Mouse (Mus musculus) heart, postnatal 25 days (tissue): ENCODE results near the gene Rbpjl. TPM values are rescaled to one million over a fixed set of nuclear protein-coding genes. Genes with fewer than 3 reads are reported as not detected.

Experiments
- DNase-seq: peaks from one replicate; pipeline ENCODE4 v3.0.0; 2022; ENCODE audit warnings: low spot score
- intact Hi-C: fragments of 180-260 bp; cut with DNase I; formaldehyde crosslinking; loops from one replicate; pipeline ENCODE4 v1.15.1; 2025
- total RNA-seq, 2 experiments: library from RNA; stranded (reverse); gene quantifications; 2 replicates each; pipeline ENCODE4 v1.2.3; 2021

The Rbpjl gene
- total RNA-seq, 2 experiments from 2014 or later = not detected

- no peak for DNase-seq
- intact Hi-C loops = loop anchor here (5.0 kb wide), 1 partner anchor 287 kb away; no protein-coding TSS in a partner anchor
Observed at GRCm38 (mm10) chr2:164389020-164389419, 13.9 kb upstream of the Rbpjl start, which contains the start of gene Slpi. Slpi (minus strand) TSS chr2:164389095.

- intact Hi-C loops = loop anchor here (5.0 kb wide), 1 partner anchor 287 kb away; no protein-coding TSS in a partner anchor
- DNase-seq = peak; percentile 37
Observed at GRCm38 (mm10) chr2:164389499-164389898, 13.4 kb upstream of the Rbpjl start.

GRCm38 (mm10) chr2:164393126-164393525 is 9.8 kb upstream of the Rbpjl start:
- no peak for DNase-seq
- intact Hi-C loops = no loop called here

GRCm38 (mm10) chr2:164396076-164396475 is 6.9 kb upstream of the Rbpjl start:
- intact Hi-C loops = no loop called here
- DNase-seq = no peak

GRCm38 (mm10) chr2:164396911-164397310 is 6.0 kb upstream of the Rbpjl start:
- no peak for DNase-seq
- intact Hi-C loops = no loop called here

- intact Hi-C loops = no loop called here
- no peak for DNase-seq
Observed at GRCm38 (mm10) chr2:164403396-164404081, 598 bp downstream of the Rbpjl start.

- intact Hi-C loops = no loop called here
- DNase-seq = peak; percentile 18
Observed at GRCm38 (mm10) chr2:164404082-164404990, 1.4 kb downstream of the Rbpjl start.

- intact Hi-C loops = no loop called here
- DNase-seq = no peak
Observed at GRCm38 (mm10) chr2:164405060-164405459, 2.1 kb downstream of the Rbpjl start, which contains the start of gene Matn4. Matn4 (minus strand) TSS chr2:164405160.

GRCm38 (mm10) chr2:164405519-164405918 is 2.6 kb downstream of the Rbpjl start:
- intact Hi-C loops = no loop called here
- DNase-seq = no peak

- DNase-seq = no peak
- intact Hi-C loops = loop anchor here (1.0 kb wide), 1 partner anchor 304 kb away; no protein-coding TSS in a partner anchor
Observed at GRCm38 (mm10) chr2:164407708-164408107, 4.8 kb downstream of the Rbpjl start.

- intact Hi-C loops = no loop called here
- no peak for DNase-seq
Observed at GRCm38 (mm10) chr2:164414167-164414566, 11.2 kb downstream of the Rbpjl start.

- intact Hi-C loops = no loop called here
- DNase-seq = no peak
Observed at GRCm38 (mm10) chr2:164414581-164414980, 11.6 kb downstream of the Rbpjl start.

- DNase-seq = no peak
- intact Hi-C loops = loop anchor here (1.0 to 2.0 kb wide), 2 partner anchors 42 to 103 kb away; no protein-coding TSS in a partner anchor
Observed at GRCm38 (mm10) chr2:164417198-164417597, 14.3 kb downstream of the Rbpjl start.

- no peak for DNase-seq
- intact Hi-C loops = no loop called here
Observed at GRCm38 (mm10) chr2:164418308-164418875, 15.5 kb downstream of the Rbpjl start.

- intact Hi-C loops = no loop called here
- no peak for DNase-seq
Observed at GRCm38 (mm10) chr2:164419489-164419888, 16.5 kb downstream of the Rbpjl start.

- intact Hi-C loops = no loop called here
- DNase-seq = no peak
Observed at GRCm38 (mm10) chr2:164421306-164421705, 18.4 kb downstream of the Rbpjl start.

GRCm38 (mm10) chr2:164421979-164422378 is 19.0 kb downstream of the Rbpjl start:
- intact Hi-C loops = no loop called here
- no peak for DNase-seq

- no peak for DNase-seq
- intact Hi-C loops = no loop called here
Observed at GRCm38 (mm10) chr2:164422675-164423393, 19.9 kb downstream of the Rbpjl start.

GRCm38 (mm10) chr2:164423464-164423863 is 20.5 kb downstream of the Rbpjl start:
- DNase-seq = no peak

GRCm38 (mm10) chr2:164424406-164424805 is 21.5 kb downstream of the Rbpjl start:
- DNase-seq = no peak
- intact Hi-C loops = no loop called here

More at GRCm38 (mm10) chr2:164423464-164423863, 20.5 kb downstream of the Rbpjl start:
- intact Hi-C loops = no loop called here
